Mouse (Mus musculus) common myeloid progenitor, adult 5-6 weeks (primary cell): ENCODE measurements at regions not wholly inside any gene's neighbourhood (a gene's known extent, or its start where the extent isn't known, plus 50 kb on each side); places are given as distances from the start of the nearest gene placed in this dataset.
A peak's percentile ranks its signal among the peaks of the same experiment; 100 is the strongest.

ENCODE experiments used
- ATAC-seq: replicated peaks from 2 replicates; pipeline ENCODE4 v1.8.0; 2016; ENCODE audit warnings: low read depth, mild to moderate bottlenecking, moderate TSS enrichment, inconsistent platforms; ENCODE audit not compliant: poor library complexity, severe bottlenecking

DNA sequence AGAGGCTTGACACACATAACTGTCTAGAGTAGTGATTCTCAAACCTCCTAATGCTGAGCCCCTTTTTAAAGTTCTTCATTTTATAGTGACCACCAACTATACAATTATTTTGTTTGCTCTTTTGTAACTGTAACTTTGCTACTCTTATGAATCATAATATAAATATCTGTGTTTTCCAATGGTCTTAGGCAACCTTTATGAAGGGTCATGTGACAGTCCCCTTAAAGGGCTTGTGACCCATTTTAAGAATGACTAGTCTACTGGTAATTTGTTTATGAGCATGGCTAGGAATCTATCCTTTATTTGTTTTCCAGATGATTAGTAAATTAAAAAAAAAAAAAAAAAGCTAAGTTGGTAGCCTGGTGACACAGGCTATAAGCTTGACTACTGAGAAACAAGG, 539.5 kb upstream of the Atp2b1 start:
- no peak for ATAC-seq

DNA sequence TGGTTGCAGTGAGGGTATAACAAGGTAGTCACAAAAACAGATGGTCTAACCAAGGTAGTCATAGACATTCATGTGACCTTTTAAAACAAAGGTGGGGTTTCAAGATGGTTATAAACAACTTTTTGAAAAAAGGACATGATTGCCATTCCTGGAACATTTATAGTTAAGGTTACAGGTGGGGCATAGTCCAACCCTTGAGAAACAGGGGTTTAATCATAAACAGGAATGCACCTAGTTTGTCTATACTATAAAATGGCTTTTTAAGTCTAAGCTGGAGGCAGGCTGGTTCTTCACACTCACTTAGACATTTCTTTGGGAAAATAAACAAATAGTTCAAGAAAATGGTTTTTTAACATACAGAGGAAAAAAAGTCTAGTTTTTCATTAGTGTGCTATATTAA, 525.7 kb upstream of the Atp2b1 start:
- ATAC-seq, result no peak

DNA sequence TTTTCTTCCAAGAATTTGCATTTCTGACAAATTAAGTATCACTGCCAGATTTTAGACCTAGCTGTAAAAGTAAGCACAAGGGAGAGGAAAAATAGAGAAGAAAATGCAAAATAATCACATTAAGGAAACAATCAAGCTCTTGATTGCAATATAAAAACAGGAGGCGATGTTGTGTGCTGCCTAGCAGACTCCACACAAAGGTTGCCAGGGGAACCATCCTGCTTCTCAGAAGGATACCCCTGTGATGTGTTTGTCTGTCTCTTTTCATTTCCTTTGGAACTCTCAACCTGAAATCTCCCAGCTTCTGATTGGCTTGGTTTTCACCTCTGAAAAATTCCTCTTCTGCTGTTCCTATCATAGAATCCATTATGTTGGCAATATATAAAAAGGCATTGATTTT, 514.3 kb upstream of the Atp2b1 start:
- ATAC-seq, result no peak

DNA sequence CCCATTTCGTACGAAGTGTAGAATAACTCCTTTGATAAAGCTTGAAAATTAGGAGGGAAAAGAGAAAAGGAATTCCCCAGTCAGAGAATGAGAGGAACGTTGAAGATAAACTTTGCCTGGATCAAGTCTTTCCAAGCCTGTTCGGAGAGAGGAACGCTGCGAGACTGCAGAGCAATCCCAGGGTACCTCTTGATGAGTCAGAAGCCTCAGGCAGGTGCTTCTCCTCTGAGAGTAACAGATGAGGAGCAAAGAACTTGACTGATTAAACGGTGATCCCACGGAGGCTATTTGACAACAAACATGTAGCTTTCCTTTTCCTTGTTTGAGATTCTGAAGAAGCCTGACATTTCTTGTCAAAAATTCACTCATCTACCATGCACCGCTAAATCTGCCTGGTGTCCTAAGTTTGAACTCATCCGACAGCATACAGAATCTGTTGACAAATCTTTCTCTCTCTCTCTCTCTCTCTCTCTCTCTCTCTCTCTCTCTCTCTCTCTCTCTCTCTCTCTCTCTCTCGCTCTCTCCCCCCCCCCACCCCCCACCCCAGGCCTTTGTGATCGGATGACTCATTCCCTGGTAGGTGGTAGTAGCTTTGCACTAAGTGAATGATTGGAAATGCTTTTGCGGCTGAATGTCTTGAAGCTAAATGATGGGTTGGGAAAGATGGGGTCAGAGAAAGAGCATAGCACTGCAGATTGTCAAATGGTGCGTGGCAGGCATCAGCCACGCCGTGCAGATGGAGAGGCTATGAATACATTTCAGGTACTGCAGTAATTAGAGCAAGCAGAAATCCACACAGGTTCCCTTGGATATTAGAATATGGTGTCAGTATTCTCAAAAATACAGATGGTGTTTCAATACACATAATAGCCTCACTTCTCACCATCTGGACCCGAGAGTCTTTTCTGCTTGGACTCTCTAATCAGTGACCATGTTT, 496.1 kb upstream of the Atp2b1 start:
- no peak for ATAC-seq

DNA sequence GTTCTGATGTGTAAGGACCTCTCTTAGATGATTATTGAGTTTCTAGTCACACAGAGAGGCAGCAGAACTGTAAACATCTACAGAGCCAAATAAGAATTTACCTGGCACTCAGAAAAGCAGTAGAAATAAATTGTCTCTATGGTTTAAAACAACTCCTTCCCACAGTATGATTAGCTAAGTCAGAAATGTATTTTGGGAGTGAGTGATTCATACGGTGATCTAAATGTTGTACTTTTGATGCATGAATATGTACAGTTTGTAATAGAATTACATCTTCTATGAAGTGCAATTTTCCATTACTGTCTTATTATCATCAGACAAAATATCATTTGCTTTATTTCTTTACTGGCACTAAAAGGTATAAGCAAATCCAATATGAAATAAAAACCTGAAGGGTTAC, 489.8 kb upstream of the Atp2b1 start:
- no peak for ATAC-seq

DNA sequence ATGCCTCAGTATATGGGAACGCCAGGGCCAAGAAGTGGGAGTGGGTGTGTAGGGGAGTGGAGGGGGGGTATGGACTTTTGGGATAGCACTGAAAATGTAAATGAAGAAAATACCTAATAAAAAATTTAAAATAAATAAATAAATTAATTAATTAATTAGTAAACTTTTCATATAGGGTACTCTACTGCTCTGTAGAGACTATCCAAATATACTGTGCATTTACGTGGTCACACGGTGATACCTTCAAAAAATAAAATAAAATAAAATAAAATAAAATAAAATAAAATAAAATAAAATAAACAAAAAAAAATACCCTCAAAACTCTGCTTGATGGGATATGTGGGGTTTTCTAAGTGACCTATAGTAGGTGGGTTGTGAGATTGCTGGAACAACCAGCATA, 479.2 kb upstream of the Atp2b1 start:
- ATAC-seq, result no peak

DNA sequence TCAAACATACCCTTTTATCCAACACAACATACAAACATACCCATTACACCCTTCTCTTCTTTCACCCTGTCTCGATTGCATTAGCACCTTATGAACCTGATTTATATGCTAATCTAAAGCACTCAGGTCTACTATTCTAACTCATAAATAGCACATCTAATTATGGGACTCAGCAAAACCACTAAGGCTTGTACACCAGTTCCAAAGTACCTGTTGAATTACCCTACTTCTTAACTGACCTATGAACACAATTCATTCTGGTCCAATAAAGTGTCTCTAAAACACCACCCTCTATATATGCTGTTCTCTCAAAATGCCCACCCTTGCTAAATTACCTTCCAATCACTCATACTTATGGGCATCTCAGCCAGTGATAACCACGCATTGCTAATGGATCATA, 452.7 kb upstream of the Atp2b1 start:
- ATAC-seq, result no peak

DNA sequence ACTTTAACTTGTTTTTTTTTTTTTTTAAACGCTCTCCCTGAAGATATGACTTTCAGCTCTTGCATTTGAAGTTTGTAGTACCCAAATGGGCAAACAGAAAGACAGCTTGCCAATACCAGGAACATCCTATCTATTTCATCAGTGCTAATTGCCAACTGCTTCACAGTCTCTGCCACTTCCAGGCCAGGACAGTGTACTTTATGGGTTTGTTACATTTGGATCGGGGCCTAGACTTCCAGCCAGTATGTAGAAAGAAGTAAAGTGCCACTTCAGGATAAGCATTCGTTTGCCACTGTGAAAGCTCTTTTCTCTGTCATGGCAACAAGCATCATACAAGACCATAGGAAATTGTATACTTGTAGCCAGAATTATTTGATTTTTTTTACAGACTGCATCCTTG, 439.6 kb upstream of the Atp2b1 start:
- no peak for ATAC-seq

DNA sequence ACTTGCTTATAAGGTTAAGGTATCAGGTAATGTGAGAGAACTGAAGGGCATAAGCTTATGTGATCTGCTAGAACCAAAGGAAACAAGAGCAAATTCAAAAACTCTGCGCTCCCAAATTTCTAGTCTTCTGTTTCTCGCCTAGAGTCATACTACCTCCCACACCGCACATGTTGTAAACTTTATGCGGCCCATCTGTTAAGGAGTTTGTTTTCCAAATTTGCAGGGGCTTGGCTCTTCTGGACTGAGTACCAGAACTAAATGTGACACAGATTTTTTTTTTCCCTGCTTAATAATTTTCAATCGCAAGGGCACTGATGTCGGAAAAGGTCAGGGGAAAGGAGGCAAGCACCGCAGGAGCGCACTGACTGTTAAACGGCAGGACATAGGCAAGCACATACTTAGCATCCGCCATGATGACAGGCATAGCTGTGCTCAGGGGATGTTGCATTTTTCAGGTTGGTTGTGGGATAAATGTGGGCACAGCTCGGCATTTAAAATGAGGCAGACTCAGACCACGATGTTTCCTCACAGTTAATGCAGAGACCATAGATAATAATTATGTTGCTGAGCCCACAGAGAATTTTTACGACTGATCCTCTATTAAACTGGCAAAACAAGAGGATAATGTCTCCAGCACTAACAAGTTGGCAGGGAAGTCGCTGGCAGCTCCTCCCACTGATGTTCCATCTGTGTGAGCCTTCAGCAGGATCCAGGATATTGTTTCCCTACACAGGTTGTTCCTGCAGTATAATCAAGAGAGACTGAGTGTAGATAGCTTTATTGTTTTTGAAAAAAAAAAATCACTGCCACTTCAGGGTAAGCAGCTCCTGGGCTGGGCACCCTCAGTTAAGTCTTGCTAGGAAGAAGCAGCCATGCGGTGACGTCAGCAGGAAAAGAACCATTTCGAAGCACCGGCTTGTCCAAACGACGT, 428.2 kb upstream of the Atp2b1 start:
- ATAC-seq, result no peak

DNA sequence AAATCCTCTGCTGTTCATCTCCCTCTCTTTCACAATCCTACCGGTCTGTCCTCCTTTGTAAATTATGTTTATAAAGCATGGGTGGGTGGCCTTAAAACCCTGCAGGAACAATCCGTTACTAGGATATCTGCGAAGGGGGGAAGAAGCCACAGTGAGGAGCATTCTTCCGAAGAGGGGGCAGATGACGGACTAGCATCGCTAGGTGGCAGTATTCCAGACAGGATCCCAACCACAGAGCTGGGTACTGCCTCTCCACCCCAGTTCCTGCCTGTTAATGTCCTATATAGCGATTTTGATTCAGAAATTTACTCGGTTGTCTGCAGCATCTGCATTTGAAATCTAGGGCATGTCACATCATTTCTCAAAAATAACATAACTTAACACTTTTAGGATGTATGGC, 419.9 kb upstream of the Atp2b1 start:
- peak; percentile 100 for ATAC-seq

DNA sequence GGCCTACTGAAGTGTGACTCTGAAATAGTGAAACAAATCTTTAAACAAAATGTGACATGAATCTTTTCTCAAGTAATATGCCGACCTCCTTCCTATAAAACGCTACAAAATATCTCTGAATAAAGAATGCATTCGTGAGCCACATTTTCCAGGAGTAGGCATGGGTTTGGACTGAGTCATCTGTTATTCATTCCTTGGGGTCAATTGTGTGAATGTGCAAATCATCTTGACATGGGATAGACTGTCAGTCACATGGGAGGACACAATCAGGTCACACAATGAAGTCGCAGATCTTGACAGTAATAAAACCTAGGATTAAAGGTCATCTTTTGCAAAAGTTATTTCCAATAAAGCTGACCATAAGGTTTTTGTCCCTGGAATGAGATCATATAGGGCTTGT, 418.0 kb upstream of the Atp2b1 start:
- no peak for ATAC-seq

DNA sequence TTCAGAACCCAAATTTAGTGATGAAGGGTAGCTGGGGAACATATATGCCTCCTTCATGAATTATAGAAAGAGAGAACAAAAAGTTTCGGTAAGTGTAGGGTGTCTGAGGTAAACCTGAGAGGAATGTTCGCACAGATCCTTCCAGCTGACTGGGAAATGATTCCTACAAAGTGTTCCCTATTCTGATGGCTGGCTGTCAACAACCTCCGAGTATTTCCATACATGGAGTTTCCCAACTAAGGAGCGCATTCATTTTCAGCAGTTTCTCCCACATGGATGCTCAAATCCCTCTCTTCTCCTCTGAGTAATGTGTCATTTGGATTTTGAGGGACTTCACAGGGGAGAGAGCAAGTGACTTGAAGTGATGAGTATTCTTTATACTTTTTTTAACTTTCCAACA, 413.9 kb upstream of the Atp2b1 start:
- no peak for ATAC-seq

DNA sequence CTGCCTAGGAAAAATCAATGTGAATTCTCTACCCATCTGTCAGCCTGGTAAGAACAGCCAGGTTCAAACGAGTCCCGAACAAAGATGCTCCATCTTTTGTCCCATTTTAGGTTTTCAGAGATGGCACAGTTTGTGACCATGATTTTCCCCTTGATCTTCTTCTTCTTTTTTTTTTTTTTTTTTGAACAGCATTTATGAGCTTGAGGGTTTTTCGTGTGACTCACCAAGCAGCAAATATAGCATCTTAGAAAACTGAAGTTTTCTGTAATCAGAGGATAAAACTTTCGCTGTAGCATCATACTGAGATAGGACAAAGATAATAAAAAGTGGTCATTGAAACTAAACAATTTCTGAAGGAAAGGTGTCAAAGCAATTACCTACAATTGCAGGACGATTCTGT, 412.6 kb upstream of the Atp2b1 start:
- no peak for ATAC-seq

DNA sequence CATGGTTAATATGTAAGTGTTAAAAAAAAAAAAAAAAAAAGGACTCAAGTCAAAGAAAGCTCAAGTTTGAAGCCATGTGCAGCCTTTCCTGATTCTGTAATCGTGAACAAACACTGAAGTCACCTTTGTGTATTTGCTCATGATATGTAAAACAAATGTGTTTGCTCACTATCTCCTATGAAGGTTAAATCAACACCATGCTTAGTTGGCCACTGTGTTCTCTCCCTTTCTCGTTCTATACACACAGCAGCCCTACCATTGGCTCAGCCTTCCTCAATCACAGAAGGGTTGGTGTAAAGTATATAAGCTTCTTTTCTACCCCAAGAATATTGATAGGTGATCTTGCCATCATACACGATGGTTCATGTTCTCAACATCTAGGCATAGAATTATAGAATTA, 409.7 kb upstream of the Atp2b1 start:
- no peak for ATAC-seq

DNA sequence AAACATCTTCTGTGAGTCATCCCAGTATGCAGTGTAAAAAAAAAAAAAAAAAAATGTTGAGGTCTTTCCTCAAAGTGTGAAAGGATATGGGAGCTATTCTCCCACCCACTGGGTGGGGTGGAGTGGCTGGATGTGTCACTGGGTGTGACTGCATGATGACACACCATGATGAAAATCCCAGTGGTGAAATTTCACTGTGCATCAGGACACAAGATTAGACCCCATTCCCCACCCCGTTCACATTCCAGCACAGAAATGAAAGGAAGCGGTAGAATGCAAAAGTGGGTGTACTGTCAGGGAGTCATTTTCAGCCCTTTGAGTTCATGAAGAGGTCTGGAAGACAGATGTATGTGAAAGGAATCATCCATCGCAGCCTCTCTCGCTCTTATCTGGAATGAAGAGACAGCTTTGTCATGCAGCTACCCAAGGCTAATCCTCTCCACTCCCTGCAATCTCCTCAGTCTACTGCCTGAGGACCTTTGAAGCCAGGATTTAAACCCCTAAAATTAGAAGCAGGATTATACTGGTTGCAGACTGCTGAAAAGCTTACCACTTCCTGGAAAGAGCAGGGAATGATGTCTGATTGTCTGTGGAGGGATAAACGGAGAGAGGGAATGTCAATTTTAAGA, 405.6 kb upstream of the Atp2b1 start:
- no peak for ATAC-seq

DNA sequence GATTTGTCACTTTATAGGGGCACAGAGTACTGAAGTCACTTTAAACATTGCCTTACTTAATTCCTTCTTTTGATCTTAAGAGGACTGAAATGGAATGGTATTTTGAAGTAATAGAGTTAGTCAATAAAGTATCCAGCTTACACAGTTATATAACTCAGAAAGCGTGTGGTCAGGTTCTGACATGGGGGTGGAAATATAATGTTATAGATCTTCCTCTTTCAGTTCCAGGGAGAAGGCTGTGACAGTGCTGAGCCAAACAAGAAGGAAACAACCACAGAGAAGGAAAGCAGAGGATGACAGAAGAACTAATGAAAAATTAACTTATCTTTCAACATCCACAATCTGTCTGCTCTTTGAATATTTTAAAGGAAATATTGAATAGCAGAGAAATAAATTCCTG, 399.4 kb upstream of the Atp2b1 start:
- peak; percentile 62; the same call in 1 of the 2 replicates for ATAC-seq

DNA sequence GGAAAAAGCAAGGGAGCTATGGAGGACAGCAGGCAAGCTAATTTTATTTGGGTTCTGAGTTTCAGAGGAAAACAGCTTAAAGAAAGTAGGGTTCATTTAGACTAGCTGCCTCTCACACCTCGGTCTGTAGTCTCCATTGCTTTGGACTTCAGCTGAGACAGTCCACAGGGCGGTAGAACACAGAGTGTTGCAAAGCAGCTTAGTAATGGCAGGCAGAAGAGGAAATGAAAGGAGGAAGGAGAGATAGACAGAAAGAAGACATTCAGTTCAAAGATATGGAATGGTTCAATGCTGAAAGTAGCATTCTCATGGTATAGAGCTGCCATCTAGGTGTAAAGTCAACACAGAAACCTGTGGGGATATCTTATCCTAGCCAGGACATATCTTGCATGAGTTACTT, 396.6 kb upstream of the Atp2b1 start:
- peak; percentile 47; the same call in 1 of the 2 replicates for ATAC-seq

DNA sequence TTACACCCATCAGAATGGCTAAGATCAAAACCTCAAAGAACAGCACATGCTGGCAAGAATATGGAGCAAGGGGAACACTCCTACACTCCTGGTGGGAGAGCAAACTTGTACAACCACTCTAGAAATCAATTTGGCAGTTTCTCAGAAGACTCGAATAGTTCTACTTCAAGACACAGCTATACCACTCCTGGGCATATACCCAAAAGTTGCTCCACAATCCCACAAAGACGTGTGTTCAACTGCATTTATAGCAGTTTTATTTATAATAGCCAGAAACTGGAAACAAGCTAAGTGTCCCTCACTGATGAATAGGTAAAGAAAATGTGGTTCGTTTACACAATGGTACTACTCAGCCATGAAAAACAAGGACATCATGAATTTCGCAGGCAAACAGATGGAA, 384.6 kb upstream of the Atp2b1 start:
- no peak for ATAC-seq

DNA sequence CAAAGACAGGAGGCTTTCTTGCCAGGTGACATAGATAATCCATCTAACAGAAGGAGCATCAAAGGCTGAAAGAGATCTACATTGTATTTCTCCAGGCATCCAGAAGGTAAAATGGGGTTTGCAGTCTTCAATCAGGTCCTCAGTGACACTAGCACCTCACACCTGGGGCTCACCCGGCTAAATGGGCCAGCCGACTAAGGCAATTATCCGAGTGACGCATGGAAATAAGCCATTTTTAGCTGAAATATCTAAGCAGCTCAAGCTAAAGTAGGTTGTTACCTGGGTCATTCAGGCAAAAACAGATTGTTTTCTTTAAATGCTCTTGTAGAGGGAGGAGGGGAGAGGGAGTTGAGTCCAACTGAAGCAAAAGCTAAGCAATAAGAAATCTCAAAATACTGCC, 382.8 kb upstream of the Atp2b1 start:
- ATAC-seq, result no peak

DNA sequence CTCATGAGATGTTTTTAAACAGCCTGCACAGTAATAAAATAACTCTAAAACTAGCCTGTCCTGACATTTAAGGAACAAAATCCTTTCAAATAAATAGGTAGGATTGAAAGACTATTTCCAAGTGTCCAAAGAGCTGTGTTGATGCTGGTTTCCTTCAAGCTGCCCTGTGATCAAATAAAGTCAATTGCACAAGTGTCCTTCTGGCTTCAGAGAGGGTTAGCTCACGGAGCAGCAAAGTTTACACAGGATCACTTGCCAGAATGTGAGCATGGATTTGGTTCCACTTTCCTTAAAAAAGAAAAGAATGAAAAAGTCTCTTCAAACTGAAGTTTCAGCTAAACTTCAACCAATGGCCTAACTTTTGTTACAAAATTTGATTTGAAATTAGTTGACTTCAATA, 375.5 kb upstream of the Atp2b1 start:
- no peak for ATAC-seq

DNA sequence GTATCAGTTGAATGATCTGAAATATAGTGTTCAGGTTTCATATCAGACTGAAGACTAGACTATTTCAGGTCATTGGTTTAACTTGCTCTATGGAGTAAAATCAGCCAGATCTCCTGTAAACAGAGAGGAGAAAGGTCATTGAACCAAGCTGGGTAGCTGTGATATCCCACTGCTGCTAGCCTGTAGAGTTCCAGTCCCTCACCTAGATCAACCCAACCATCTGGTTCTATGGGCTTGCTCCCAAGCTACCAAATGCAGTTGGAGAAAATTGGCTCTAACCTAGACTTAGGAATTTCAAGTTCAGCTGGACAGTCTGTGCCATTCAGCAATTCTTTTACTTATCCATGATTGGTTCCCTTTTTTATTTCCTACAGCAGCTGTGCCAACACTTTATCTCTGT, 373.1 kb upstream of the Atp2b1 start:
- no peak for ATAC-seq
